Mouse (Mus musculus): ENCODE data around the gene Epn2. TPM values are rescaled to one million over a fixed set of nuclear protein-coding genes. Genes with fewer than 3 reads are reported as not detected.

Epn2 gene
- total and polyA plus RNA-seq, 3 experiments: 7.2 to 13.8 (median 10.1) TPM

- peaks cover 50% of the 10 kb centered on the region for H3K9me3 ChIP-seq (replicated peaks; ENCODE audit: low read length)
- H3K9ac ChIP-seq (ENCODE audit: insufficient read depth, low read depth): no peak overlapping the region
- no peak overlapping the region for H3K4me3 ChIP-seq (replicated peaks in 1 of 3; ENCODE audit: low read depth in 2 of 3, low read length in 2 of 3, poor library complexity in 1 of 3)
- no peak for DNase-seq (ENCODE audit: extremely low read depth)
- no peak overlapping the region for H3K27ac ChIP-seq (ENCODE audit: insufficient read depth, low read depth)
- dilution Hi-C loops (cut with MboI; ENCODE audit: extremely low pct_ligation_motif_present, extremely low pct_unique_long_range_greater_than_20kb, low sequenced_read_pairs): no loop called here
- peaks cover 82% of the 10 kb centered on the region for H3K27me3 ChIP-seq (replicated peaks)
- TF ChIP-seq IRF4 (IDR thresholded peaks at IDR 0.05; ENCODE audit: low read depth, low read length) (no peak), KAT2A (IDR thresholded peaks at IDR 0.05; ENCODE audit: insufficient replicate concordance, low read length) (no peak), NRF1 (IDR thresholded peaks at IDR 0.05; ENCODE audit: low read depth, low read length) (no peak), ZNF384 (IDR thresholded peaks at IDR 0.05; ENCODE audit: low read depth, low read length) (no peak), ZMIZ1 (IDR thresholded peaks at IDR 0.05; ENCODE audit: low read depth, low read length) (no peak), CHD2 (IDR thresholded peaks at IDR 0.05; ENCODE audit: low read length) (no peak), CHD1 (IDR thresholded peaks at IDR 0.05; ENCODE audit: low read depth, low read length) (no peak), TCF12 (IDR thresholded peaks at IDR 0.05; ENCODE audit: low read depth, low read length) (no peak)
- peaks cover 4 to 7% of the 10 kb centered on the region in 2 experiments for H3K4me1 ChIP-seq (ENCODE audit: control insufficient read depth in 1 of 2, insufficient read depth in 2 of 2)
- in situ Hi-C loops (cut with MboI; ENCODE audit: low pct_ligation_motif_present, low pct_unique_long_range_greater_than_20kb, low sequenced_read_pairs): no loop called here
- no peaks in the 10 kb centered on the region for H3K36me3 ChIP-seq (replicated peaks in 1 of 2; ENCODE audit: control insufficient read depth in 1 of 2, insufficient read depth in 1 of 2, low read length in 1 of 2)
- H3K4me2 ChIP-seq (ENCODE audit: insufficient read depth, low read depth, poor library complexity, severe bottlenecking): no peak overlapping the region
- H3K79me2 ChIP-seq (replicated peaks; ENCODE audit: control insufficient read depth, extremely low read depth, insufficient read depth, poor library complexity, severe bottlenecking): no peaks in the 10 kb centered on the region
Measured at GRCm38 (mm10) chr11:61608072-61608471, 28.6 kb upstream of the Epn2 start.

DNA sequence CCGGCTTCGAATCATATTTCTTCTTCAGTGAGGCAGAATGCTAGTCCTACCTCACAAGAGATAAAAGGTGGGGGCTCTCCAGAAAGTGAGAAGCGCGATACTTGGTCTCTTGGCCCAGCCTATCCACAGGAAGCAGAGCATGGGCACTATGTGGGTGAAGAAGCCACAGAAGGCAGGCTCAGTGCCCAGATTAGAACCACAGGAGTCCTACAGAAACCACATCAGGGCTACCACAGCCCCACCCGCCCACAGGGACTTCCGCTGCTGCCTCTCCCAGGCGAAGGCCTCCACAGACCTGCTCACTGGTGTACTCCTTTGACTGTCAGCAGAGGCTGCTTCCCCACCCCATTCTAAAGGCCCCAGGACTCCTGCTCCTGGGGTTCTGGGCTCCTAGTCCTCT, 23.2 kb upstream of the Epn2 start:
- H3K4me2 ChIP-seq (ENCODE audit: insufficient read depth, low read depth, poor library complexity, severe bottlenecking): peak overlapping the region; percentile 17; the same call in 1 of the 2 replicates
- peaks cover 27% of the 10 kb centered on the region for H3K9me3 ChIP-seq (replicated peaks; ENCODE audit: low read length)
- H3K36me3 ChIP-seq (replicated peaks in 1 of 2; ENCODE audit: control insufficient read depth in 1 of 2, insufficient read depth in 1 of 2, low read length in 1 of 2): no peaks in the 10 kb centered on the region
- H3K27ac ChIP-seq (ENCODE audit: insufficient read depth, low read depth): no peak overlapping the region
- no peak overlapping the region for H3K4me3 ChIP-seq (replicated peaks in 1 of 3; ENCODE audit: low read depth in 2 of 3, low read length in 2 of 3, poor library complexity in 1 of 3)
- peaks cover 19 to 32% of the 10 kb centered on the region in 2 experiments for H3K4me1 ChIP-seq (ENCODE audit: control insufficient read depth in 1 of 2, insufficient read depth in 2 of 2)
- H3K9ac ChIP-seq (ENCODE audit: insufficient read depth, low read depth): no peak overlapping the region
- no peak for TF ChIP-seq ZNF384 (IDR thresholded peaks at IDR 0.05; ENCODE audit: low read depth, low read length)
- peak; percentile 85 for TF ChIP-seq BHLHE40 (IDR thresholded peaks at IDR 0.05; ENCODE audit: low read depth, low read length)
- TF ChIP-seq JUN (IDR thresholded peaks at IDR 0.05; ENCODE audit: insufficient read depth, low read depth, low read length): no peak
- no peak; the same call in 1 of the 2 replicates for TF ChIP-seq RAD21 (IDR thresholded peaks at IDR 0.05; ENCODE audit: low read depth, low read length)
- TF ChIP-seq MYC (IDR thresholded peaks at IDR 0.05; ENCODE audit: low read depth, low read length): no peak
- TF ChIP-seq IRF4 (IDR thresholded peaks at IDR 0.05; ENCODE audit: low read depth, low read length): peak; percentile 73
- TF ChIP-seq NRF1 (IDR thresholded peaks at IDR 0.05; ENCODE audit: low read depth, low read length): 0 out of 2 replicates have a peak, but pooled peaks have one; percentile 25
- no peak for TF ChIP-seq SIN3A (IDR thresholded peaks at IDR 0.05; ENCODE audit: low read length)
- no peak for TF ChIP-seq NELFE (IDR thresholded peaks at IDR 0.05; ENCODE audit: low read depth, low read length)
- peak; percentile 51; the same call in 1 of the 2 replicates for TF ChIP-seq CHD2 (IDR thresholded peaks at IDR 0.05; ENCODE audit: low read length)
- TF ChIP-seq TCF12 (IDR thresholded peaks at IDR 0.05; ENCODE audit: low read depth, low read length): peak; percentile 64; the same call in 1 of the 2 replicates
- peak; percentile 90 for TF ChIP-seq MEF2A (IDR thresholded peaks at IDR 0.05; ENCODE audit: borderline replicate concordance, low read depth, low read length)
- TF ChIP-seq PAX5 (IDR thresholded peaks at IDR 0.05; ENCODE audit: low read length): no peak
- no peak for TF ChIP-seq GABPA (IDR thresholded peaks at IDR 0.05; ENCODE audit: insufficient replicate concordance, low read depth, low read length)
- TF ChIP-seq ETS1 (conservative IDR thresholded peaks at IDR 0.05; ENCODE audit: low read depth, low read length): peak; percentile 48; the same call in 1 of the 2 replicates
- no peak for TF ChIP-seq SMC3 (IDR thresholded peaks at IDR 0.05; ENCODE audit: low read depth, low read length)
- no peak for TF ChIP-seq TBP (conservative IDR thresholded peaks at IDR 0.05; ENCODE audit: low read depth, low read length)
- TF ChIP-seq EP300 (IDR thresholded peaks at IDR 0.05; ENCODE audit: low read length): peak; percentile 77
- TF ChIP-seq MAZ (IDR thresholded peaks at IDR 0.05; ENCODE audit: low read depth, low read length): 0 out of 2 replicates have a peak, but pooled peaks have one; percentile 20
- no peak for TF ChIP-seq HCFC1 (IDR thresholded peaks at IDR 0.05; ENCODE audit: low read depth, low read length)
- TF ChIP-seq MAFK (IDR thresholded peaks at IDR 0.05; ENCODE audit: insufficient replicate concordance, low read length): peak; percentile 97
- no peak for TF ChIP-seq CHD1 (IDR thresholded peaks at IDR 0.05; ENCODE audit: low read depth, low read length)
- TF ChIP-seq ELF1 (IDR thresholded peaks at IDR 0.05; ENCODE audit: low read depth, low read length): peak; percentile 54; the same call in 1 of the 2 replicates
- dilution Hi-C loops (cut with MboI; ENCODE audit: extremely low pct_ligation_motif_present, extremely low pct_unique_long_range_greater_than_20kb, low sequenced_read_pairs): no loop called here
- DNase-seq (ENCODE audit: extremely low read depth): peak; percentile 87
- peaks cover 84% of the 10 kb centered on the region for H3K27me3 ChIP-seq (replicated peaks)
- in situ Hi-C loops (cut with MboI; ENCODE audit: low pct_ligation_motif_present, low pct_unique_long_range_greater_than_20kb, low sequenced_read_pairs): no loop called here
- no peaks in the 10 kb centered on the region for H3K79me2 ChIP-seq (replicated peaks; ENCODE audit: control insufficient read depth, extremely low read depth, insufficient read depth, poor library complexity, severe bottlenecking)

All from CH12.LX (cell line).